Mouse (Mus musculus): ENCODE data around the gene Cux2.

GRCm38 (mm10) chr5:121973541-121973940, 76.4 kb downstream of the Cux2 start:
- TF ChIP-seq POLR2A (IDR thresholded peaks at IDR 0.05; ENCODE audit: insufficient read length, low read depth) (no peak), REST (IDR thresholded peaks at IDR 0.05; ENCODE audit: insufficient read depth, insufficient read length) (no peak), E2F4 (IDR thresholded peaks at IDR 0.05; ENCODE audit: insufficient read depth) (no peak), TCF12 (IDR thresholded peaks at IDR 0.05; ENCODE audit: insufficient read depth, poor library complexity, severe bottlenecking) (no peak), MAX (IDR thresholded peaks at IDR 0.05; ENCODE audit: low read depth) (no peak), CEBPB (IDR thresholded peaks at IDR 0.05; ENCODE audit: insufficient read depth, poor library complexity, severe bottlenecking) (no peak), TCF3 (IDR thresholded peaks at IDR 0.05; ENCODE audit: insufficient read length, low read depth) (no peak), MYOG (IDR thresholded peaks at IDR 0.05; ENCODE audit: control insufficient read depth in 1 of 3, insufficient read depth in 1 of 3, insufficient read length in 2 of 3, low read depth in 2 of 3) (no peak), USF1 (IDR thresholded peaks at IDR 0.05; ENCODE audit: low read depth) (no peak), POLR2AphosphoS2 (IDR thresholded peaks at IDR 0.05; ENCODE audit: insufficient read length, low read depth) (no peak), MYOD1 (IDR thresholded peaks at IDR 0.05; ENCODE audit: control insufficient read depth in 1 of 3, insufficient read length in 2 of 3, low read depth in 2 of 3) (no peak)

Measured in myocyte (in vitro differentiated cells).